Mouse (Mus musculus) retina, postnatal 7 days (tissue): ENCODE results near the gene Gm14418.
"Not testable (repeated sequence)": the region's sequence is repeated elsewhere in the genome, so short reads cannot be mapped to it uniquely, and the experiment has no call there.

Source experiments
- DNase-seq: peaks from one replicate; pipeline ENCODE4 v3.0.0-alpha.2; 2012; ENCODE audit warnings: low read depth, low spot score

Gene Gm14418

GRCm38 (mm10) chr2:177398096-177398495, at the start of gene Gm14418:
Gene Gm14418, minus strand, starts transcription at chr2:177398320.
- DNase-seq: not testable (repeated sequence)
